Mouse (Mus musculus) midbrain, embryonic 13.5 days (tissue): ENCODE measurements at regions not wholly inside any gene's neighbourhood (a gene's known extent, or its start where the extent isn't known, plus 50 kb on each side); places are given as distances from the start of the nearest gene placed in this dataset.

Source experiments
- ATAC-seq: fragments of 200-750 bp; cut with Nextera tagmentation; 2 replicates; pipeline ENCODE4 v1.8.0; 2017; ENCODE audit warnings: mild to moderate bottlenecking, moderate TSS enrichment, moderate library complexity
- H3K27ac ChIP-seq: fragments of 300-500 bp; sonication (generic); 2 replicates; pipeline ENCODE4 v1.5.1; 2015; ENCODE audit warnings: inconsistent platforms, mild to moderate bottlenecking, moderate library complexity
- H3K27me3 ChIP-seq: fragments of 300-500 bp; sonication (generic); 2 replicates; pipeline ENCODE4 v1.6.1; 2015; ENCODE audit warnings: mild to moderate bottlenecking, inconsistent platforms
- H3K36me3 ChIP-seq: fragments of 300-500 bp; sonication (generic); 2 replicates; pipeline ENCODE4 v1.6.1; 2015; ENCODE audit warnings: mild to moderate bottlenecking, inconsistent platforms
- H3K4me1 ChIP-seq: fragments of 300-500 bp; sonication (generic); replicated peaks from 2 replicates; pipeline ENCODE4 v1.6.1; 2015; ENCODE audit warnings: inconsistent platforms
- H3K4me2 ChIP-seq: fragments of 300-500 bp; sonication (generic); replicated peaks from 2 replicates; pipeline ENCODE4 v1.6.1; 2015; ENCODE audit warnings: moderate library complexity, mild to moderate bottlenecking, inconsistent platforms
- H3K4me3 ChIP-seq: fragments of 300-500 bp; sonication (generic); replicated peaks from 2 replicates; pipeline ENCODE4 v1.5.1; 2015; ENCODE audit warnings: mild to moderate bottlenecking, inconsistent platforms
- H3K9ac ChIP-seq: fragments of 300-500 bp; sonication (generic); replicated peaks from 2 replicates; pipeline ENCODE4 v1.6.1; 2015; ENCODE audit warnings: mild to moderate bottlenecking, inconsistent platforms
- H3K9me3 ChIP-seq: fragments of 300-500 bp; sonication (generic); 2 replicates; pipeline ENCODE4 v1.6.1; 2016; ENCODE audit warnings: mild to moderate bottlenecking, inconsistent platforms
- WGBS: fragments of 180-500 bp; shearing (Covaris S2); methylation state at CpG from one replicate; pipeline ENCODE4 v1.1.7; 2015; 5-methylcytosine and 5-hydroxymethylcytosine counted together

DNA sequence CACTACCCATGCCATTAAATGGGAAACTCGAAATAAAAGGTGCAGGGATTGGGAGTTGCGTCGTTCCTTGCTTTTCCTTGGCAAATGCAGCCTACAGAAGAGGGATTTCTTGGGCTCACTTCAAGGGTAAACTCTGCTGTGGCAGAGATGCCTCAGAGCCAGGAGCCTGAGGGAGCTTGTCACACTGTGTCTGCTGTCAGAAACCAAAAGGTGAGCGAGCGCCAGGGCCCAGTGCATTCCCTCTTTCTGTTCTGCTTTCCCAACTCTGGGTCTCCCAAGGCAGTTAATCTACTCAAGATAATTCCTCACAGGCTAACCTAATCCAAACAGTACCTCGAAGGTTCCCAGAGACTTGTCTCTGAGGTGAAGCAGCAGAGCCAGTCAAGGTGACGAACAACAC, 179.5 kb downstream of the Ttc8 start:
- Histone ChIP-seq H3K4me2 (no peak overlapping the region), H3K36me3 (no peaks in the 10 kb centered on the region), H3K27me3 (no peaks in the 10 kb centered on the region), H3K4me1 (0 out of 2 replicates have a peak, but pooled peaks cover 3% of the 10 kb centered on the region), H3K9me3 (no peaks in the 10 kb centered on the region), H3K9ac (no peak overlapping the region), H3K4me3 (no peak overlapping the region), H3K27ac (no peak overlapping the region)
- no peak for ATAC-seq
- 85% methylated on average over 7 of the region's 7 CpGs for WGBS

DNA sequence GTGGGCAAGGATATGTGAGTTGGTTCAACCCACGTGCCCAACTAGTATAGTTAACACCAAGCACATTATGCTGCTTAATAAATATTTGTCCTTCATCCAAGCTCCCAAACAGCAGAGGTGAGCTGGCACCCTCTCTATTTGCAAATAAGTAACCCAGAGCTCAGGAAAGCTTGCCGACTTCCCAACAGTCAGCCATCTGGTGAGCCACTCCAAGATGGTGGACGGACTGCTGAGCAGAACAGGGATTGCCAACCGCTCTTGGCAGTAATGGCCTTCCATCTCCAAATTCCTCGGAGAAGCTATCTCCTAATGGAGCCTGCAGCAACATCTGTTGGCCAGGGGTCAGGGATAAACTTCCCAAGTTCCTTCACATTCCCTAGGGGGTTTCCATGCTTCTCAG, 188.2 kb downstream of the Ttc8 start:
- H3K27ac ChIP-seq, result no peak overlapping the region
- H3K36me3 ChIP-seq, result no peaks in the 10 kb centered on the region
- no peak overlapping the region for H3K9ac ChIP-seq
- no peak overlapping the region for H3K4me2 ChIP-seq
- no peak for ATAC-seq
- H3K27me3 ChIP-seq, result no peaks in the 10 kb centered on the region
- 96% methylated on average over 5 of the region's 5 CpGs for WGBS
- no peaks in the 10 kb centered on the region for H3K4me1 ChIP-seq
- no peak overlapping the region for H3K4me3 ChIP-seq
- peaks cover 5% of the 10 kb centered on the region for H3K9me3 ChIP-seq

DNA sequence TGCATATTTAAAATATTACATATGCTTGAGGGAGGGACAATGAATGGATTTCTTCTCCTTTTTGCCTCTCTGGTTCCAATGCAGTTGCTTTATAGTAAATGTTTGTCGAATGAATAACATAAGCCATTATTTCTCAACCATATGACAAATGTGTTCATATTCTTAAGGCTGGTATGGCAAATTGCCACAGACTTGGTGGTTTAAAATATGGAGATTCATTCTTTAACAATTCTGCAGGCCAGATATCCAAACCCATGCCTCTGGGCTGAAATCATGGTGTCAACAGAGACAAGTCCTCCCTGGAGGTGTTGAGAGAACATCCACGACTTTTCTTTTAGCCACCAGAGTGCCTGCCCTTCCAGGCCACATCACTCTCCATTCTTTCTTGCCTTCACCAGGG, 193.4 kb downstream of the Ttc8 start:
- WGBS, result 92% methylated on average over 2 of the region's 2 CpGs
- Histone ChIP-seq H3K9me3 (peaks cover 2% of the 10 kb centered on the region; the same call in 1 of the 2 replicates), H3K27me3 (no peaks in the 10 kb centered on the region), H3K27ac (no peak overlapping the region), H3K4me2 (no peak overlapping the region), H3K4me1 (no peaks in the 10 kb centered on the region), H3K9ac (no peak overlapping the region), H3K4me3 (no peak overlapping the region), H3K36me3 (no peaks in the 10 kb centered on the region)
- no peak for ATAC-seq

DNA sequence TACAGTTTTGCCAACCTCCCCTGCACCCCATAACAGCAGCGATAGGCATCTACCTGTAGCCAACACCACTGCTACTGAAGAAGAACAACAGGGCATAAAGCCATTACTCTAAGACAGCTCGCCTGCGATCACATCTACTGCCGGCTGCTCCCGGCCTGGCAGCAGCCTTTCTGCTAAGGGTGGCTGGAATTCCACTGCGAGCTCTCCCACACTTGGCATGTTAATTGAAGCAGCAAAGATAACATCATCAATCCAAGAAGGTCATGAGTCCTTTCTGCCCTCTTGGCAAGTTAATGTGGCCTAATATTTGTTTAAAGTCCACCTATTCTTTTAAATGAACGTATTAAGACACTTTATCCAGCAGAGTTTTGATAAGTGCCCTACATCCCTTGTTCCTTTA, 196.1 kb downstream of the Ttc8 start:
- no peak for ATAC-seq
- H3K4me2 ChIP-seq, result no peak overlapping the region
- no peaks in the 10 kb centered on the region for H3K4me1 ChIP-seq
- no peak overlapping the region for H3K9ac ChIP-seq
- H3K36me3 ChIP-seq, result no peaks in the 10 kb centered on the region
- H3K27me3 ChIP-seq, result no peaks in the 10 kb centered on the region
- WGBS, result 77% methylated on average over 7 of the region's 7 CpGs
- peaks cover 3% of the 10 kb centered on the region; the same call in 1 of the 2 replicates for H3K9me3 ChIP-seq
- H3K4me3 ChIP-seq, result no peak overlapping the region
- H3K27ac ChIP-seq, result no peak overlapping the region

DNA sequence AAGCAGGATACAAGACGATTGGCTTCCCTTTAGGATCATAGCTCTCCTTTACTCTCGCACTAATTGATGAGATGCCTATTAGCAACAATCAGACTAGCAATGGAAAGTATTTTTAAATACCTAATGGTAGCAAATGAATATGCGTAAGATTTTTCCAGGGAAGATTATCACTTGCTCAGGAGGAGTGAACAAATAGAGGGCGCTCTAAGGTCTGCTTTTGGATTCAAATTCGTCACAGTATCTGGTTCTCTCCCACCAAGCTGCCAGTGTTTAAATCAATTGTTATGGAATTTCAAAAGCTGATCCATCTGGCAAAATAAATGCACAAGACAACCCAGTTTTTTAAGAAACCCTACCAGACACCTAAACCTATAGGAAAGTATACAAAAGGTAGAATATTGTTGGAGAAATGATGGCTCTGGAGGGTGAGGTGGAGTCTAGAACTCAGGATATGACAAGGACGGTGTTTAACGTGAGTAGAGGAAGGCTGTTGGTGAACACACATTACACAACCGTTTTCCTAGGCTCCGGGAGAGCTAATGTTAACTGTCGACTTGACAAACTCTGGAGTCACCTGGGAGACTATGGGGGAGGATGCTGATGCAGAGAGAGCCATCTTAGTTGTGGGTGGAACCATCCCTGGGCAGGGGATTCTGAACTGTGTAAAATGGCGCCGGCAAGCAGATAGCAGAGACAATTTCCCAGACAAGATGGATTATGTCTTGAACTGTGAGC, 198.2 kb downstream of the Ttc8 start:
- H3K9me3 ChIP-seq, result peaks cover 3% of the 10 kb centered on the region; the same call in 1 of the 2 replicates
- no peak for ATAC-seq
- WGBS, result 95% methylated on average over 12 of the region's 12 CpGs
- H3K27ac ChIP-seq, result no peak overlapping the region
- no peak overlapping the region for H3K9ac ChIP-seq
- H3K4me1 ChIP-seq, result no peaks in the 10 kb centered on the region
- H3K36me3 ChIP-seq, result no peaks in the 10 kb centered on the region
- H3K4me3 ChIP-seq, result no peak overlapping the region
- H3K4me2 ChIP-seq, result no peak overlapping the region
- H3K27me3 ChIP-seq, result no peaks in the 10 kb centered on the region

DNA sequence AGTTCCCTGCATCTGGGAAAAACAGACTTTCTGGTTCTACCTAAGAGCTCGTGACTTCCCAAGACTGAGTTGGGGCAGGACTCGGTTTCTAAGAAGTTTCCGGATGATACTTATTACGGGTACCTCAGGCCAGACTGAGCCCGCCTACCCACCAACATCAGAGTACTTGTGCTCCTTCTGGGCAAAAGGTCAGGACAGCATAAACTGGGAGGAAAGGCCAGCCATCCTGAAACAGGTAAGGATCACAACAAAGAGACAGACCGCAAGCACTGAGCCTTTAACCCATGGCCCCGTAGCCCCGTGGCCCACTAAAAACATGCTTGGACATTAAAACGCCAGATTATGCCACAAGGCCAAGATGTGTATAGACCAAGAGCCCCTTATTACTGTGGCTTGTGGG, 199.6 kb downstream of the Ttc8 start:
- no peak overlapping the region for H3K9ac ChIP-seq
- no peaks in the 10 kb centered on the region for H3K4me1 ChIP-seq
- no peaks in the 10 kb centered on the region for H3K36me3 ChIP-seq
- H3K27ac ChIP-seq, result no peak overlapping the region
- no peak overlapping the region for H3K4me3 ChIP-seq
- no peak overlapping the region for H3K4me2 ChIP-seq
- no peak for ATAC-seq
- H3K27me3 ChIP-seq, result no peaks in the 10 kb centered on the region
- 73% methylated on average over 9 of the region's 9 CpGs for WGBS
- H3K9me3 ChIP-seq, result peaks cover 3% of the 10 kb centered on the region; the same call in 1 of the 2 replicates

DNA sequence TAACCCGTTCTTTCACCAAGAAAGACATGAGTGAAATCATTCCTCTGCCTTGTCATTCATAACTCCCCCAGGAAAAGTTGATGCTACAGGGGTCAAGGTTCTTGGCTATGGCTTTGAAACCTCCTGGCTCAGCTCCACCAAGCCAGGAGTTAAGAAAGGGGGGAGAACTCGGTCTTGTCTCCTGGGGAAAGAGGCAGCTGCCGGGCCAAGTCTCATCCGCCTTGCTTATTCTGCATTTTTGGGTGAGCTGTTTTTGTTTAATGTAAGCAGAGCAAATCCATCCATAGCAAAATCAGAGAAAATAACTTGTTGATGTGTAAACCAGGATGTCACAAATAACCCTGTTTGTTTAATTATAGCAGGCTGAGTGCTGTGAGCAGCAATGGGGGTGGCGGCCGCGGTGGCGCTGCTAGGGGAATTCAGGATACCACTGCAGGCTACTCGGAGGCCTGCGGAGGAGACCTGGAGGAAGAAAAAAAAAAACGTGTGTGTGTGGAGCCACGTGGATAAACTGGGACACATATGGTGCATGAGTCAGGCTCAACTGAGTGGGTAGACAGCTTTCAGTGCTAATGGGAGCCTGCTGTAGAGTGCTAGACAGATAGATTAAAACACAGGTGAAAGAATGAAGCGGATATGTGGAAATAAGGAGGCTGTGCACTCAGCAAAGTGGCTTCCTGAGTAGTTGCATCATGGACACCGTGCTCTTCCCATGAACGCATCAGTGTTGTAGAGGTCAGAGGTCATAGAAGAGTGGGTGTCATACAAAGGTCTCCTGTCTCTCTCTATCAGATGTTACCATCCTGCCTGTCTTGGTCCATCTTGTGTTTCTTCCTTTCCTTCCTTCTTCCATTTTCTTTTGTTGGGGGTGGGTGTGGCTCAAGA, 203.5 kb downstream of the Ttc8 start:
- H3K4me3 ChIP-seq, result no peak overlapping the region
- ATAC-seq, result no peak
- H3K27ac ChIP-seq, result no peak overlapping the region
- H3K4me2 ChIP-seq, result no peak overlapping the region
- H3K36me3 ChIP-seq, result no peaks in the 10 kb centered on the region
- no peaks in the 10 kb centered on the region for H3K27me3 ChIP-seq
- no peak overlapping the region for H3K9ac ChIP-seq
- peaks cover under 1% of the 10 kb centered on the region; the same call in 1 of the 2 replicates for H3K9me3 ChIP-seq
- no peaks in the 10 kb centered on the region for H3K4me1 ChIP-seq
- 83% methylated on average over 15 of the region's 15 CpGs for WGBS

DNA sequence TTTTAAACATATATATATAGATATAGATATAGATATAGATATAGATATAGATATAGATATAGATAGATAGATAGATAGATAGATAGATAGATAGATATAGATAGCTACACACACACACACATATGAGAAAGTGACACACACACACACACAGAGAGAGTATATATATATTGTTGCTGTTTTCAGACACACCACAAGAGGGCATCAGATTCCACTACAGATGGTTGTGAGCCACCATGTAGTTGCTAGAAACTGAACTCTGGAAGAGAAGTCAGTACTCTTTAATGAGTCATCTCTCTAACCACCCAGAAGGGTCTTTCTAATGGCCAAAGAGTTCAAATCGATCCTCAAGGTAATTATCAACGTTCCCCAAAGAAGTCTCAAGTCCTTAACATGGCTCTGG, 205.8 kb downstream of the Ttc8 start:
- 93% methylated on average over 2 of the region's 2 CpGs for WGBS
- H3K27me3 ChIP-seq, result no peaks in the 10 kb centered on the region
- ATAC-seq, result no peak
- H3K4me1 ChIP-seq, result no peaks in the 10 kb centered on the region
- no peaks in the 10 kb centered on the region for H3K36me3 ChIP-seq
- H3K9me3 ChIP-seq, result no peaks in the 10 kb centered on the region
- H3K27ac ChIP-seq, result no peak overlapping the region
- no peak overlapping the region for H3K4me3 ChIP-seq
- no peak overlapping the region for H3K4me2 ChIP-seq
- no peak overlapping the region for H3K9ac ChIP-seq
